Mouse (Mus musculus) cerebellum, postnatal 14 days (tissue): ENCODE measurements around the gene Clk4.

Experiments used
- DNase-seq, 2 experiments: peaks; one replicate each; pipeline ENCODE4 v3.0.0; 2021; ENCODE audit warnings: mixed read lengths in 2 of 2

The Clk4 gene

DNA sequence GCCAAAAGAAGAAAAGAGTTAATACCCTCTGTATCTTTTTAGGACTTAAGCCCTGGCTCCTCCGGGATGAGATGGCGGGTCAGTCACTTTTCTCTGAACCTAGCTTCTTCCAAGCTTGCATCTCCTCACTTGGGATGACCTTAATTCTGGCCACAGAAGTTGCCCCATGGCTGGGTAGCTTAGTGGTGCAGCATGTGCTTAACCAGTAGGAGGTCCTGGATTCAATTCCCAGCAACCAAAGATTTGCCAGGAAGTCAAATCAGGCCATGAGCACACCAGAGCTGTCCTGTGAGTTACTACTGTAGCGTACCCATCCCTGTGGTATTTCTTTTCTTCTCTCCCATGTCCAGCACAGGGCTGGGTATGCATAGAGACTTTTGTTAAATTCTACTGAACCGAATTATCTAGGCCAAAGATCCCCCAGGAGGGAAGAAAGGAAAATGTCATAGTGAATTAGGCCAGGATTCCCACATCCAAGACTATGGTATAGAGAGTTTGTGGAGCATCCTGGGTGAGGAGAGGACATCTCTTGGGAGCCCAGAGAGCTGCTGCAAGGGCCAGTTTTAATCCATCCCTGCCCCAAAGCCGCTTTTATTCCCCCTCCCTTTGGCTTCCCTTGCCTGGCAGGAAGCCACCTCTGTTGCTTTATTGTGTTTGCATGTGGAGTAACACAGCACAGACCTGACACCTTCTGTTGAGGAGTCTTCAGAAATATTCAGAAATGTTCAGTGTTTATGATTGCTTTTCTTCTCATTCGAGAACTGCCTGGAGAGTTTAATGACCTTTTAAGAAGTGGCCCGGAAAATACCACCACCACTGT lies 54.7 kb downstream of the Clk4 start:
- DNase-seq = peak; percentile 61 to 69

DNA sequence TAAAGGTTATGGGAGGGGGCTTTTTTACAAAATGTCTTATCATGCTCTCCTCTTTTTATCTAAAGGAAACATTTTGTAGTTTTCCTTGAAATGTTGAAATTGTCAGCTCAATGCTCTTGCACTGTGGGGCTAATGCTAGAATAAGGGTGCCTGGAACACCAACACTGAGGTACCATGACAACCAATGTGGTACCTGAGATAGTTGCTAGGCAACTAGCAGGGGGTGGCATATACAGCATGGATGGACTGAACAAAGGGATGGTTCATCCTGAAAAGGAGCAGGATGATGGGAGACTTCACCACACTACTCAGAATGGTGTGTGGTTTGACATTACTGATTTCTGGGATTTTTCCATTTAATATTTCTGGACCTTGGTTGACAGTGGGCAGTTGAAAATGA lies 59.1 kb downstream of the Clk4 start:
- DNase-seq = no peak

DNA sequence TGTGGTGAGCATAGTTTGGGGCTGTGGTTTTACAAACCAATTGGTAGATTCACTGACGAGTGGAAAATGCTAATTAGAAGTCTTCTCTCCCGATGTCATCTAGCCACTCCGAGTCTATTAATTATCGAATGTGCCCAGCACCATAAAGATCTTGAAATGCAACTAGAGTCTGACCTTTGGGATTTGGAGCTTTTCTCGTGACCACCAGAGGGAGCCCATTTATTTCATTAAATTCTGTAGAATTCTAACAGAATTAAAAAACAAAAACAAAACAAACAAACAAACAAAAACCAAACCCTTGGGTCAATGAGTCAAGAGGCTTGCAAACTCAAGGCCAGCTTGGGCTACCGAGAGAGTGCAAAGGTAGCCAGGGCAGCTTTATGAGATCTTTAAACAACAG lies 65.4 kb downstream of the Clk4 start:
- DNase-seq = peak; percentile 57 to 60

DNA sequence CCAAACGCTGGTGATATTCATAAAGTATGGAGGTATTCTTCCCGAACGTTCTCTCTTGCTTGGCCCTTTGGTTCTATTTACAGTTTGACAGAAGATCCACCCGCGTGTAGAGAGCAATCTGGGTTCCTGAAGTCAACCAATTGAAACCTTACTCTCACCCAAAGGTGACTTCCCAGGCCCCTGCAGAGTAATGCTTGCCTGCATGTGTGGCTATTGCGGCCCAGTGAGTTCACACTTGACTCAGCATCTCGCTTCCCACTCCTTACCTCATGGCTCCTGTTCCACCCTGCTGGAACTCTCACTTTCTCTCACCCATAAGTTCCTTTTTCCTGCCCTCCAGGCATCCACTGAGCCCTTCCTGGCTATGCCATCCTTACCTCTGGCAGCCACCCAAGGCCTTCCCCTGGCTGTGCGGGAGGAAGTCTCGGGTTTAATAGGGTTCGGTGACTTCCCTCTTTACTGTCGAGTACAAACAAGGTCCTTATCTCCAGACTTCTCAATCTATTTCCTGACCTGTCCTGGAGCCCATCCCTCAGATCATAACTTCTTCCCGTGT lies 66.9 kb downstream of the Clk4 start:
- peak; percentile 58 to 66 for DNase-seq

DNA sequence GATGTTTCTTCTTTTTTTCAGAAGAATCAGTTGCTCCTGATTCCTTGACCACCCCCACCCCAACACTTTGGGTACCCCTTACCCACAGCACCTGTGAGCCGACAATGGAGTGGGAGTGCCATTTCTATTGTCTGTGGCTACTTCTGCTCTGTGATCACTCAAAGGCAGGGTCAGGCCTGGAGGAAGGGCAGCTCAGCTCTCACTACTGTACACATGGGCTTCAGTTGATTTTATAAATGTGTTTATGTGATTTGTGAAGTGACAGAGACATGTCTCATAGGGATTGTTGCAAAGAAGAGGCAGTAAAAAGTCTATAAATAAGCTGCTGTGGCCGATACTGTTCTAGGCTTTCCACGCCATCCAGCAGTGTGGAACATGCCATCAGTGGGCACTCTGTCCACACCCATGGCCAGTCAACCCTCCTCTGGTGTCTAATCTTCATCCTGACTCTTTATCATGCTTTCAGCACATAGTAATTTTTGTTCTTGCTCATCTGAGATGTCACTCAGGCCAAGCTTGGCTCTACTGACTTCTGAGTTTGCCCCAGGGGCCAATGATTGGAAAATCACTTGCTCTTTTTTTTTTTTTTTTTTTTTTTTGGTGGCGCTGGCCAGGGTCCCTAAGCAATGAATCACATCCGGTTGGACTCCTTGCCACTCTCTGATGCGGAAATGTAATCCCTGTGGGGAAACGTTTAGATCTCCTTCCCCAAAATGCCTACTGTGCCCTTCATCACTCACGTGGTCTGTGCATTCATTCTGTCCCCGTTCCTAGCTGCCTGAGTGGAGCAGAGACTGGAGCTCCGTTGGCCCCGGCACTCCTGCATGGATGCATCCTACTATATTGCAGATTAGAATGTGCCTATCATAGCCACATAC lies 68.5 kb downstream of the Clk4 start:
- DNase-seq = no peak
